Mouse (Mus musculus) embryonic fibroblast, embryonic 13.5 days (primary cell): Measurements from ENCODE around the gene Meis2. TPM values are rescaled to one million over a fixed set of nuclear protein-coding genes. Genes with fewer than 3 reads are reported as not detected.

Source experiments
- H3K27ac ChIP-seq: 2 replicates; pipeline ENCODE4 v1.5.1; 2012; ENCODE audit warnings: low read length, control low read depth, inconsistent platforms; ENCODE audit not compliant: insufficient read depth
- H3K4me1 ChIP-seq: 2 replicates; pipeline ENCODE4 v1.6.1; 2011; ENCODE audit warnings: low read length; ENCODE audit not compliant: control insufficient read depth, insufficient read depth
- H3K4me3 ChIP-seq: 2 replicates; pipeline ENCODE4 v1.5.1; 2011; ENCODE audit warnings: mild to moderate bottlenecking, control low read depth, low read length; ENCODE audit not compliant: insufficient read depth
- CTCF ChIP-seq: IDR thresholded peaks from 2 replicates; pipeline ENCODE4 v1.5.1; 2011; ENCODE audit warnings: mild to moderate bottlenecking, control low read depth, low read length, moderate library complexity, borderline replicate concordance; ENCODE audit not compliant: insufficient read depth
- POLR2A ChIP-seq: IDR thresholded peaks from 2 replicates; pipeline ENCODE4 v1.6.1; 2011; ENCODE audit warnings: low read depth, mild to moderate bottlenecking, control low read depth, low read length, moderate library complexity
- polyA plus RNA-seq: library from polyadenylated mRNA; stranded (reverse); fragments of >200 nt; gene quantifications from 2 replicates; pipeline ENCODE4 v1.2.4, GENCODE M21; 2011; ENCODE audit warnings: low read depth; ENCODE audit not compliant: missing spikeins, insufficient read length

Gene Meis2
- polyA plus RNA-seq, 1 experiment: 65.5 TPM

- no peaks in the 10 kb centered on the region for H3K4me1 ChIP-seq
- H3K27ac ChIP-seq: no peak overlapping the region
- H3K4me3 ChIP-seq: no peak overlapping the region
- TF ChIP-seq POLR2A (no peak), CTCF (no peak)
Observed at GRCm38 (mm10) chr2:115895717-115896116, 169.9 kb downstream of the Meis2 start.

DNA sequence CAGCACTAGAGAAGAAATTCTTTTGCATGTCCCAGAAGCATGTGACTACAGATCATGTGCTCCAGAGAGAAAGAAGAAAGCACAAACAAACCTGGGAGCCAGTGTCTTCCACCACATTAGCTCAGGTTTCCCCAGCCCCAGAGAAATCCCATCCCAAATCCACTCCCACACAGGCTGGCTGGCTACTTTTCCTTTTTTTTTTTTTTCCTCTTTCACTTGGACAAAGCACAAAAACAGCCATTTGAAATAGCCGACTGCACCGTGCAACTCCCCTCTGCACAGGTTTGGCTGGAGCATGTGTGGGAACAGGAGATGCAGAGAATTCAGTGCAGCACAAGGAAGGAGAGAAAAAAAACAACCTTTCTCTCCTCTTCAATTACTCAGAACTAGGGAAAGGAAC lies 170.4 kb downstream of the Meis2 start:
- TF ChIP-seq CTCF (no peak), POLR2A (no peak)
- Histone ChIP-seq H3K4me1 (no peaks in the 10 kb centered on the region), H3K4me3 (no peak overlapping the region), H3K27ac (no peak overlapping the region)

DNA sequence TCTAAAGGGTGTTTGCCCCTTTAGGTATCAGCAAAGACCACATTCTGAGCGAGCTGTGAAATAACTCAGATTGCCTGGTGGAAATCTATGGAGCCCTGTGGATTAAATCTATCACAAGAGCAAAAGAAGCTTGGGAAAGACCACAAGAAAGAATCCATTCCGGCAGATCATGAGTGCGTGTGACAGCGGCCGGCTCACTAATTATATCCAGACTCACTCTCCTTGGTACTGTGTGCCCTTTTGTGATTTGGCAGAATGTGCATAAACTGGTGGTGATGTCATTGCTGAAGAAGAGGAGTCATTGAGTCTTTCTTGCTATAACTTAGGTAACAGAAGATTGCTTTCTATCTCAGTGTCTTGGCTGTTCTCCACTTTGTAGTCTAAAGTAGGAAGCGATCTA lies 172.5 kb downstream of the Meis2 start:
- Histone ChIP-seq H3K4me3 (no peak overlapping the region), H3K27ac (no peak overlapping the region), H3K4me1 (no peaks in the 10 kb centered on the region)
- TF ChIP-seq CTCF: no peak
- TF ChIP-seq POLR2A: no peak

GRCm38 (mm10) chr2:115890715-115891114 lies 174.9 kb downstream of the Meis2 start:
- H3K27ac ChIP-seq: no peak overlapping the region
- TF ChIP-seq CTCF (no peak), POLR2A (no peak)
- no peak overlapping the region for H3K4me3 ChIP-seq
- H3K4me1 ChIP-seq: no peaks in the 10 kb centered on the region

GRCm38 (mm10) chr2:115890030-115890429 lies 175.6 kb downstream of the Meis2 start:
- H3K4me1 ChIP-seq: no peaks in the 10 kb centered on the region
- H3K27ac ChIP-seq: no peak overlapping the region
- TF ChIP-seq POLR2A (no peak), CTCF (no peak)
- H3K4me3 ChIP-seq: no peak overlapping the region

DNA sequence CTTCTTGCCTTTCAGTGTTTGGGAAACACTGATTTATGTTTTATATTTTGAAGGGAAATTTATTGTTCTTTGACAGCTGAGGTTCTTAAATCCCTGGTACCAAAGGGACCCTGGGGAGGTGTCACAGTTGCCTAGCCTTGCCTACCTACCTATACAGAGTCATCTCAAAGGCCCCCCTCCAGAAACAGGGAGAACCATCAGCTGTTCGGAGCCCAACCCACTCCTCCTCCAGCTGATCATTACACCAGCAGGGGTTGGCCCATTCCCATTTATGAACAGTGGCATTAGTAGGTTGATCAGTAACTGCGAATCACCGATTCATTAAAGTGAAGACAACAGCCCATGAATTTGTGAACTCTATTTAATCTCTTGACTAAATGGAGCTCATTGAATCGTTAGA lies 176.4 kb downstream of the Meis2 start:
- H3K27ac ChIP-seq: no peak overlapping the region

GRCm38 (mm10) chr2:115888336-115889077 lies 177.1 kb downstream of the Meis2 start:
- H3K4me1 ChIP-seq: no peaks in the 10 kb centered on the region
- H3K27ac ChIP-seq: no peak overlapping the region
- H3K4me3 ChIP-seq: no peak overlapping the region
- TF ChIP-seq CTCF (no peak), POLR2A (no peak)

More for the DNA sequence above, 176.4 kb downstream of the Meis2 start:
- Histone ChIP-seq H3K4me1 (no peaks in the 10 kb centered on the region), H3K4me3 (no peak overlapping the region)
- TF ChIP-seq POLR2A: no peak
- no peak for TF ChIP-seq CTCF

- no peaks in the 10 kb centered on the region for H3K4me1 ChIP-seq
- no peak overlapping the region for H3K4me3 ChIP-seq
- H3K27ac ChIP-seq: no peak overlapping the region
- TF ChIP-seq CTCF (no peak), POLR2A (no peak)
Observed at GRCm38 (mm10) chr2:115887631-115888030, 178.0 kb downstream of the Meis2 start.

- Histone ChIP-seq H3K4me3 (no peak overlapping the region), H3K27ac (no peak overlapping the region), H3K4me1 (no peaks in the 10 kb centered on the region)
- TF ChIP-seq CTCF: no peak
- TF ChIP-seq POLR2A: no peak
Observed at GRCm38 (mm10) chr2:115884184-115884583, 181.5 kb downstream of the Meis2 start.

GRCm38 (mm10) chr2:115883520-115883919 lies 182.1 kb downstream of the Meis2 start:
- TF ChIP-seq POLR2A: no peak
- TF ChIP-seq CTCF: no peak
- no peak overlapping the region for H3K27ac ChIP-seq
- H3K4me3 ChIP-seq: no peak overlapping the region
- no peaks in the 10 kb centered on the region for H3K4me1 ChIP-seq
